Mouse (Mus musculus) kidney, adult 8-10 months (tissue): Measurements from ENCODE around the gene Evi2b.
A peak's percentile ranks its signal among the peaks of the same experiment; 100 is the strongest.

Source experiments
- DNase-seq, 2 experiments: peaks; one replicate each; pipeline ENCODE4 v3.0.0; 2022

Gene Evi2b

DNA sequence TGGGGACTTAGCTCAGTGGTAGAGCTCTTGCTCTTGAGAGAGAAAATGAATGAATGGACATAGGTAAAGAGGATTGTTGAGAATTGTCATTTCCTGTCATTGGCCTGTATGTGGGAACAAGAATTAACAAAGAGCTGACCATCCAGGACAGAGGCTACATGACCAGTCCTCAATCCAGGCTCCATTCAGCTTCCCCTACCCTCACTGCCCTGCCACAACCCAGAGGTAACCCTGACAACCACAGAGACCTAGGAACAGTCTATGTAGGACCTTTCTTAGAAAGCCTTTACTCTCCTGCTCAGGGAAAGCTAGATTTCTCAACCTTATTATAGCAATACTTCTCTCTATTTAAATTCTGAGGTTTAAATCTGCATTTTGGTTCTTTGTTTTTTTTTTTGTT is 2.8 kb downstream of the Evi2b start:
- no peak for DNase-seq

- DNase-seq = no peak
Measured at GRCm38 (mm10) chr11:79519878-79520291, 3.7 kb downstream of the Evi2b start.

- DNase-seq = no peak
Measured at GRCm38 (mm10) chr11:79519299-79519698, 4.3 kb downstream of the Evi2b start.

DNA sequence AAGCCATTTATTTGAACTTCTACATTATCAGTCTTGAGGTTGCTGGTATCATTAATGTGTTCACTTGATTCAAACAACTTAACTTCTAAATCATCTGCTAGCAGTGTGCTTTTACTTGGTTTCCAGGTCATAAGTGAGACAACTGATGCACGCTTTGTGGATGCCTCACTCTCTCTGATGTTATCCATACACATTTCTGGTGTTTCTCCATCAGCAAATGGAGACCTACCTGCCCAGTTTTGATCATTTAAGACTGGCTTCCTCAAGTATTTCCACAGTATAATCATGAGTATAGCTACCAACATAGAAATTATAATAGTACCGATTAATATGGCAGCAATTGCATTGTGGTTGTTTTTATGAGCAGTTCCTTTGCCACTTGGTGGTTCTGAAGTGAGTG is 7.8 kb downstream of the Evi2b start:
- no peak for DNase-seq

DNA sequence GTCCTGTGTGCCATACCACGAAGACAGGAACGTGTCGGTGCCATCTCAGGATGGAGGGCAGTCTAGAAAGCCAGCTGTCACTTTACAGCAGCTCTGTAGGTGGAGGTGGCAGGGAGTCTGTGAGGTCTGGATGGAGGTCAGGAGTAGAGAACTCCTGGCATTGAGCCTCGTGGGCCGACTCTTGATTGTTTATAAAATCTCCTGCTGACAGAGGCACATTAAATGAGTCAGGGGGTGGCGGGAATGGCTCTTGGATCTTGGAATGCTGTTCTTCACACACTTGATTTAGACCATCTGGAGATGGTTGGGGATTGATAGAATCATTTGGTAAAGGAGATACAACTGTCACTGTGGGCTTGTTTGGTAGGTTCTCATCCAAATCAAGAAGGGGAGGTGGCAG is 8.2 kb downstream of the Evi2b start:
- no peak for DNase-seq

GRCm38 (mm10) chr11:79511970-79512369 is 11.6 kb downstream of the Evi2b start:
- DNase-seq = no peak

GRCm38 (mm10) chr11:79504506-79504905 is 19.1 kb downstream of the Evi2b start:
- DNase-seq = no peak

- DNase-seq = no peak
Measured at GRCm38 (mm10) chr11:79503845-79504244, 19.7 kb downstream of the Evi2b start, which contains the start of gene Omg. Gene Omg, minus strand, starts transcription at chr11:79504084.

- no peak for DNase-seq
Measured at GRCm38 (mm10) chr11:79502917-79503316, 20.6 kb downstream of the Evi2b start.

GRCm38 (mm10) chr11:79494976-79495800 is 28.4 kb downstream of the Evi2b start:
- DNase-seq = peak in 1 of 2 experiments; percentile 18

DNA sequence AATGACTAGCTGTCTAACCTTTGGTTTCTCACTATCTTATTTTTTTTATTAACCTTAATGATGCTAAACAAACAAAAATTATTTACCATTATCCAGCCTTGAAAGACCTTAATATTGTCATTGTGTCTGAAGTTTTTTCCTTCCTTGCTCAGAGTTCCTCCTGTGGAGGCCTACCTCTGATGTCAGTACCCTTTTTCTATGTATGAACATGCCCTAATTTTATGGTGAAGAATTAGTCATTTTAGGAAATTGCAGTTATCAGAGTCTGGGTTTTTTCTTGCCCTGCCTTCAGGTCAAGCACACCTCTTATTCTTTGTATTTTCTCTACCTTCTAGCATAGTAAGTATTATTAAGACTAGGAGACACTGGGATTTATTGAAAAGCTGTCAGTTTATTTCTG is 38.8 kb downstream of the Evi2b start:
- no peak for DNase-seq

DNA sequence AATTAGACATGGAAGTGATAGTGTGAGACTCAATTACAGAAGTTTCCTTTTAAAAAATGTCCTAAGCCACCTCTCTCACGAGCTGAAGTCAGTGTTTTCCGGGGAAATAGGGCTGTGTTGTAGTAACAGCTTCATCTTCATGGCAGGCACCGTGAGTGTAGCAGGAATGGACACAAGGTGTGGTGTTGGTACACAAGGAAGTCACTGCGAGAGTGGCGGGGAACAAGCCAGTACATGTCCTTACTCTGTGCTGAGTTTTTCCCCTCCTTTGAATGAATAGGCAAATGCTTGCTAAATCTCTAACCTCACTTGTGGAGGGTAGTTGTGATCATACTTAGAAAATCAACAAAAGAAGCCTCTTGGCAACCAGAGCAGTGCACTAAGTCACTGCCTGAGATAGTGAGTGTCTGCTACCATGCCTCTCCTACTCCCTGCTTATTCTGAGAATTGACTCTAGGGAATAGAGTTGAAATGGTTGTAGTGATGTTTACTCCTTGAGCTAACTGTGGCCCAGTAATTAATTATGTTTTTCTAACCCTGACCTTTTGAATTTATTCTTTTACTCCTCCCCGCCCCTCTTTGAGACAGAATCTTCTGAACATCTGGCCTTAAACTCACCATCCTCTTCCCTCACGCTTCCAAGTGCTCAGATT is 39.6 kb downstream of the Evi2b start:
- no peak for DNase-seq

DNA sequence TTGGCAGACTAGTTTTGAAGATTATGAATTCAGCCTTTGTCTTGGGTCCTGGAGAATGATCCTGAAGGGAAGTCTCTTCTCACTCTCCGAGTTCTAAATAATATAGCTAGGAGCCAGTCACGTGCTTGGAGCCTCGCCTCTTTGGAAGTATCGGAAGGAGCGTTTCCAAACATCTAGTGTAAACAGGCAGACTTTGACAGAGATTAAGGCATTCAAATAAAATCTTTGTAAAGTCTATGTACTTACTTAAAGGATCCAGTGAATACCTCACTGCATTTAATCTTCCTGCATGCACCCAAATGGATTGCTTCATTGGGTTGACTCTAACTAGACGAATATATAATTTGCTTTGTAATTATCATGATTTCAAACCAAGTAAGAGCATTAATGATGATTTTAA is 40.2 kb downstream of the Evi2b start:
- no peak for DNase-seq

DNA sequence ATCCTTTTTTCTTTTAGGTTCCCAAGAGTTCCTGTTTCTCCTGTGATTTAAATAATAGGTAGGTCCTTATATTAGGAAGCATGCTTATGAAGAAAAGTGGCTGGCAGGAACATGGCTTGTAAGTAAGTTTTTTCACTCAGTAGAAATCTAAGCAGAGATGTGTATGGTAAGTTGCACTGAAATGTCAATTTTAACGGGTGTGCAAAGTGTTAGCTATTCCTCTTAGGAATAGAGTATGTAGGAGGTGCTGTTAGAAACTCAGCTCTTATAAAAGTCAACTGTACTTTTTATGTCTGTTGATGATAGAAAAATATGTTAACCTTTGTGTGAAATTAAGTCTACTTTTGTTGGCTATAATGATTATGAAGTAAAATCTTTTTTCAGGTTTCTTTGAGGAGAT is 55.5 kb downstream of the Evi2b start:
- DNase-seq = no peak
